Mouse (Mus musculus) cerebellum, adult 11 months (tissue): ENCODE results near the gene Nanp.

Experiments
- DNase-seq: peaks from one replicate; pipeline ENCODE4 v3.0.0; 2022

Gene Nanp

DNA sequence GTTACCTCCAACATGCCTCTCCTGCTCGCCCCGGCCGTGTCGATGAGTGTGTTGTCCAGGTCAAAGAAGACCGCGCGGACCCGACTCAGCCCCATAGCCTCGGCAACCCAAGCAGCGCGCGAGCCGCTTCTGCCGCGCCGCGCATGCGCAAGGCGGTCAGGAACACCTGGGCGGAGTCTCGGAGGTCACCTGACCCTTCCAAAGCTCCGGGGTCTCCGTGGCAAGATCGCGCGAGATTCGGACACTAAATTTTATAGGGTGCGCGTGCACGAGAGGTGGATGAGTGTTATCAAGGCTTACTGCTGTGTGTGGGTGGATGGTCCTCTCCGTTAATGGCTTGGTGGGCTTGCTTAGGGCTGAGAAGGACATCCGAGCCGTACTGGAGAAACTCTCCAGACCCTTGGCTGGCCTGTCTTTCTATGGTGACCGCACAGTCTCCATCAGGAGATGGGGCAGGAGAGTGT, at the start of gene Nanp, which contains the start of gene Ninl:
Nanp (minus strand) TSS at position 167 of the 464 bp plus-strand sequence.
Ninl (minus strand) TSS at position 151 of the 464 bp plus-strand sequence.
- peak; percentile 93 for DNase-seq

DNA sequence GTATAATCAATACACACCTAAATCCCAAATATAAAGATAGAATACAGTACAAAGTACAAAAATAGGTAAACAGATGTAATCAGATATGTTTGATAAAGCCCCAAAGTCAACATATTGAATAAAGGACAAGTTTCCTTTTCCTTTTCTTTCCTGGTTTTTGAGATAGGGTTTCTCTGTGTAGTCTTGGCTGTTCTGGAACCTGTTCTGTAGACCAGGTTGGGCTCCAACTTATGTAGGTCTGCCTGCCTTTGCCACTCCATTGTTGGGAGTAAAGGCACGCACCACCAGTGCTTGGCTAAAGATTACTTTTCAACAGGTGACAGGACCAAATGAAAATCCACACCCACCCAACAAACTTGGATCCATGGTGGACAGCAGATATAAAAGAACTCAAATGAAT, 17.4 kb upstream of the Nanp start:
- no peak for DNase-seq

DNA sequence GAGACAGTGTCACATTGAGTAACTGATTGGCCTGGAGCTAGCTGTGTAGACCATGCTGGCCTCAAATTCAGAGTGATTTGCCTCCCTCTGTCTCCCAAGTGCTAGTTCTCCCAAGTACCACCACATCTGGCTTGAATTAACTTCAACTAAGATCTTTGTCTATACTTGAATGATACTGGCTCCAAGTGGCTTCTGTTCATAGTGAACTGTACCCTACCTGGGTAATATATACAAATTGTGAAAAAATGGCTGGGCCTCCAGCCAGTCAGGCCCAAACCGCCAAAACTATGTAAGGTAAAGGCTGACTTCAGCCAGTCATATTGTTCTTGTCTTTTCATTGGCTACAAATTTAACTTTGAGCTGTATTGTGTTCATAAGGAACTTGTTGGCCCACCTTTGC, 1.2 kb upstream of the Nanp start:
- no peak for DNase-seq

DNA sequence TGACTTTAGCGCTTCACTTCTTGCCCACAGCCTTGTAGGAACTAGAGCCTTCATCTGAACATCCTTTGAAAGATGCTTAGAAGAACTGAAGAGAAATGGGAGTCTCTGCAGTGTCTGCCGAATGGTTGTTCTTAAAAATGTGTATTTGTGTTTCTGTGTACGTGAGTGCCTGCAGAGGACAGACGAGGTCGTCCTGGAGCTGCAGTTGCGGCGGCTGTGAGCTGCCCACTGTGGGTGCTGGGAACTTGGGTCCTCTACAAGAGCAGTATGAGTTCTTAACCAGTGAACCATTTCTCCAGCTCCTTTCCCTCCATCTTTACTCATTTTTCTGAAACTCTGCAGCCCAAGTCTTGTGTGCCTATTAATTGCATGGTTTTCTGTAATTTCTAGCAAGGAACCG, 528 bp upstream of the Nanp start:
- no peak for DNase-seq

DNA sequence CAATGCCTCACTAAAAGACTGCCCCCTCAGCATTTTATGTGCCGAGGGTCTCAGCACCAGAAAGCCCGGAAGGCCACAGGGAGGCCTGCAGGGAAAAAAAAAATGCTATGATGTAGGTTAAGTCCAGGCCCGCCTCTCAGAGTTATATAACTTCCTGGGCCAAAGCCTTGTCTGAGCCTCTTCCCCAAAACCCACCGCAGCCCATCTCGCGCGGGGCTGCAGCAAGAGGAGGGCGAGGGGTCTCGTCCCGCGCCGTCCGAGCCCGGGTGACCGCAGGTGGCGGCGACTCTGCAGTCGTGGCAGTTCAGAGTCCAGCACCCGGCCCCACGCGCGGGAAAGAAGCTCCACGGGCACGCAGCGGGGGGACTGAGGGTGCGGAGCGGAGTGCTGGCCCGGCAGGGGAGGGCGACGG, 381 bp downstream of the Nanp start:
- DNase-seq: no peak

DNA sequence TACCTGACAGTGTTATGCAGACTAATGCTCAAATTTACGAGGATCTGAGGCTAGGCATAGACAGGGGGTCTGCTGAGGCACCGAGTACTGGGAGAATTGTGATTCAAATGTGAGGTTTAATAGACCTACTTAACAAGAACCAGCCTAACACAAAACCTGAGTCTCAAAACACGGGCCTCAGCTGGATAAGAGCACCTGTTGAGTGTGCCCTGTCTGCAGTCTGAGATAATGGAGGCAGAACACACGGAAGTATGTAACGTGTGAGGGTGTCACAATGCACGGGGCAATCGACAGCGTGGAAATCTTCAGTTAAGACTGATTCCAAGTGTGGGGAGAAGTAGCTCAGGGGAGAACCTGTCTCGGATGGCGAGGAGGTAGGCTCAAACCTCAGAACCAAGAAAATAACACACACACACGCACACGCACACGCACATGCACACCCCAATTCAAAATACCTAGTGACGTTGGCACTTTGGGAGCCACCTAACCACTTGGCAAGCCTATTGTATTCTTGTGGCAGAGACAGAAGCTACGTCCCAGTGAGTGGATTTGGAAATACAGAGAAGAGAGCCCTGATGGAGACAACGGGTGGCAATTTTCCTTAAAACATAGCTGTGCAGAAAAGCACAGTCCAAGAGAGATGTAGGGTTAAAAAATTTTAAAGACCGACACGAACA, 1.2 kb downstream of the Nanp start:
- DNase-seq: peak; percentile 9

DNA sequence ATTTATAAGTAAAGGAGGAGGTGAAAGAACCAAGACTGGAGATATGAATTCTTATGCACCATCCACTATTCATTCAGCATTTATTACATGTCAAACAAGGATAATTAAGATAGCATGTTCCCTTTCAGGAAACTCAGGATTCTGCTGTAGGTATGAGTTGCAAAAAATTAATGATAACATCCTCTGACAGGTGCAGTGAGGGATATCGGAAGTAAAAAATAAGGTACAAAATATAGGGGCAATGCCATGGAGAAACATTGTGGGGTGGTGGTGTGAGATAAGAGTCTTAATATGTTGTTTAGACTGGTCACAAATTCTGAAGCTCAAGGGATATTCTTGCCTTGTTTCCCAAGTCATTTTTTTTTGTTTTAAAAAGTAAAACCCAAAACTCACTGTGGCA, 1.9 kb downstream of the Nanp start:
- no peak for DNase-seq

DNA sequence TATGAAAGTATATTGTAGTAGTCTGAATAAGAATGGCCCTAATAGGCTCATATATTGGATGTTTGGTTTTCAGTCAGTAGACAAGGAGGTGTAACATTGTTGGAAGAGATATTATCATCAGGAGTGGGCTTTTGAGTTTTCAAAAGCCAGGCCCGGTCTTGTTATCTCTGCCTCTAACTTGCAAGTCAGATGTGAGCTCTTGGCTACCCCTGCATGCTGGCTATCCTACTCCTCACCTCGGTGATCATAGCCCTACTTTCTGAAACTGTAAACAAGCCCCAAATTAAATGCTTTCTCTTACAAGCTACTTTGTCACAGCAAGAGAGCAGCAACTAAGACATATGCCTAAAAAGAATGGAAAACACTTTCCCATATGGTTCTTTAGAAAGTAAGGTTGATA, 2.5 kb downstream of the Nanp start:
- no peak for DNase-seq

DNA sequence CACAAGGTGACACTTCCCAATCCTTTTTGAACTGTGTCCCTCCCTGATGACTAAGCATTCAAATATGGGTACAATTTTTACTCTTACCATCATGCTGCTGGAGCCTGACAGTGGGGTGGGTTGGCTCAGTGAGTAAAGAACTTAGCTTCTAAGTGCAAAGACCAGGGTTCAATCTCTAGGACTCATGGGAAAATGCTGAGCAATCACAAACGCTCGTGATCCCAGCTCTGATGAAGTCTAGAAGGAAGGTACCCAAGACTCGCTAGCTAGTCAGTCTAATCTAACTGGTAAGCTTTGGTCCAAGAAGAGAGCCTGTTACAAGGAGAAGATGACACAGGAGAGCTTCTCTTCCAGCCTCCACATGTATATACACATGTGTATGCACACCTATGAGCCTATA, 4.8 kb downstream of the Nanp start:
- no peak for DNase-seq

DNA sequence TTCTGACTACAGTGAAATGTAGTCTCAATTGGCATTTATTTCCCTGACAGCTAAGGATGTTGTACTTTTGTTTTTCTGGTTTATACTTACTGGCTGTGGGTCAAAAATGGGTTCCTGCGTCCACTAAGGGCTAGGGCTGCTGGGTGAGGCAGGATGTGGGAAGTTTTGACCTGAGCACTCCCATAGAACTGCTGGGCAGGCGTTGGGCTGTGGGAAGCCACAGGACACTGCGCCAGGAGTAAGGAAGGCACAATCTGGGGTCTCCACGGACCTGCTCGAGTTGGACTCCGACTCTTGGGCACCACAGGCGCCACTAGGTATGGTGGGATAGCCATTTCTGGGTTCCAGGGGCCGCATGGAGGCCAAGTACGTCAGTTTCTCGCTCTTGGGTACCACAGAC, 18.0 kb downstream of the Nanp start:
- no peak for DNase-seq

DNA sequence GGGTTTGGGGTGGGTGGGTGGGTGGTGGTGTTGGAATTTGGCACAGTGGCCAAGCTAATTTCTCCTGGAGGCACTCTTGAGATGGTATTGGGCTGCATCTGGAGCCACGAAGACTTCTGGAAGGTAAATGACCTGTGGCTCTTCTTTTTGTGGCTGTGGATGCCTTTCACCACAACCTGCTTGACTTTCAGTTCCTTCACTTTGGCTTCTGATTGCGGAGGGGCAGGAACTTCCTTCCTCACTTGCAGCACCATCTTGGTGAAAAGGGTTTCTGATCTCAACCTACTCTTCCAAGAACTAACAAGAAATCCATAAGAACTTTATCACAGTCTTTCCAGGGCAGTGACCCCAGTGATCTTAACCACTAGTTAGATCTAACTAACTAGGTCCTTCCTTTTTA, 23.9 kb downstream of the Nanp start:
- DNase-seq: no peak

DNA sequence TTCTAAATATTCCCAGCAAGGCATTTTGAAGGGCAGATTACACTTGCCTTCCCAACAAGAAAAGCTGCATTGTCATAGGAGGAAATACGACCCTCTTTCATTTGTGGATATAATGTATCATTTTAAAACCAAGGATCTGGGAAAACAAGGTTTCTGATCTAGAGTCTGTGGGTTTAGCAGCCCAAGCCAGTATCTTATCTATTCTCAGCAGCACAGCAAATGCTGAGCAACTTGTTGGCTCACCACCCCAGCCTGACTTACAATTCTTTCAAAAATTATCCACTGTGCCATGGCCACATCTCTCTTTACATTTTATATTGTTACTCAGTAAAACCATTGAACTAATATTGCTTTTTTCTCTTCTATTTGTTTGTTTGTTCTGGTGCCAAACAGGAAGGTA, 27.9 kb downstream of the Nanp start:
- no peak for DNase-seq

DNA sequence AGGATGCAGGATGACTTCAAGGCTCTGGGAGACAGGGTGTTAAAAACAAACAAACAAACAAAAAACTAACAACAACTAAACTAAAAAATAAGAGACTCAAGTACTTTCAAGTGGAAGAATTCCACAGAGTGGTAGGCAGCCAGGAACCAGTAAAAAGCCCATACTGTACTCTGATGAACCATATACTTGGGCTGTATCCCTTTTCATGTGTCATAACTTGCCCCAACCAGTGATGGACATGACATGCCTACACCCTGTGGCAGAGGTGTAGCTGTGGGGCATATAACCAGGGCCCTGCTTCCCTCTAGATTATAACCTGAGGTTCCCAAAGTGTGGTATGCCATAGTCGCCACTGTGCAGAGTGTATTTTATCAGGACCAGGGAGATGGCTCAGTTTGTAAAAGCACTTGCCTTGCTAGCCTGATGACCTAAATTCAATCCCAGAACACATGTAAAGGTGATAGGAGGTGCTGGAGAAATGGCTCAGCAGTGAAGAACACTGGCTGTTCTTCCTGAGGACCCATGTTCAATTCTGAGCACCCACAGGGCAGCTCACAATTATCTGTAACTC, 29.6 kb downstream of the Nanp start:
- DNase-seq: no peak

DNA sequence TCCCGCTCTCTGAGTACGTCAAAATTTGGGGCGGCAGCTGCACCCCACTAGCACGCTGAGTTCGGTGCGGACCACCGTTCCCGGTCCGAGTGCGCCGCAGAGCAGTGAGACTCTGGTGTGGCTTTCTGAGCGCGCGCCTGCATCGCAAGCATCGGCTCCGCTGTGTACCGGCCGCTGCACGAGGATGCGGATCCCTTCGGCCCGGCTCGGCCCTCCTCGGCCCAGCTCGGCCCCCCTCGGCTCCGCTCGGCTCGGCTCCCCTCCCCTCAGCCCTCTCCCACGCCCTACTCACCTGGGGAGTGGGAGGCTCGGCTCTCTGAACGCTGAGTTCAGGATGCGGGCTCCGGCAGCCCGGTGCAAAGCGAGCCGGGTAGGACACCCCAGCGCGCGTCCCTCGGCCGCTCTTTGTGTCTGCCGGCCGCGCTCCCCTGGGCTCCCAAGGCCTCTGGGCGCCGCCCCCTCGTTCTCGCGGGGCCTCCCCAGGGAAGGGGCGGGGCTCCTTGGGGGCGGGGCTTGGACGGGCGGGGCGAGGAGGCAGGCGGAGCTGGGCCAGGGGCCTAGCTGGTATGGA, 30.2 kb downstream of the Nanp start:
- DNase-seq: peak; percentile 28

DNA sequence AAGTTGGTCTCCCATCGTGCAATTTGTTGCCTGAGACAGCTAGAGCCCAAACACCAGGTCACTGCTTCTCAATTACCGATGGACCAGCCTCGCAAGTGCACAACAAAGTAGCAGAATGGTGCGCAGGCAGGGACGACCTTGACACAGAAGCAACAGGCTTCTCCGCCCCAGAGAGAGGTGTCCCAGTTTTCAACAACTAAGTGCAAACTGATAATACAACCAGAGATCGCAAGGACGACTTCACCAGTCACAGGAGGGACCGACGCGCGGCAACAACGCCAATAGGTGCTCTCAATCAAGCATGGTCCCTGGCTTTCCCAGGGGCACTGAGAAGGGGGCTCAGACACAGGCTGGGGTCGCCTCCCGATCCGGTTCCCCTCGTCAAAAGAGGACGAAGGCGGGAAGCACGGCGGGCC, 30.7 kb downstream of the Nanp start:
- DNase-seq: no peak

DNA sequence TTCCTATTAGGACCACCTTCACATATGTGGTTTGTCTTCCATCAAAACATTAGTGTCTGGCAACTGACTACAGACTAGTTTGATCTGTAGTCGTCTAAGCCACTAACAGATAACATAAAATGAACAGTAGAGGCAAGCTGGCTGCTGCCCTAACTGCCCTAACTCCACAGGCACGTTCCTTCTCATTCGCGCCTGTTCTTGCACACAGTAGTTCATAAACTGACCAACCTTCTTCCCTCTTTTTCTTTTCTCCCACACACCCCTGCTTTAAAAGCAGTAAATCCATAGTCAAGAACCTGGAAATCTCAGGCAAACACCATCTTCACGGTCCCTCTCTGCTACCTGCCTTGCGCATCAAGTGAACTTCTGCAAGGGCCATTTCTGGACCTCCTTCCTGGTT, 31.2 kb downstream of the Nanp start:
- no peak for DNase-seq

DNA sequence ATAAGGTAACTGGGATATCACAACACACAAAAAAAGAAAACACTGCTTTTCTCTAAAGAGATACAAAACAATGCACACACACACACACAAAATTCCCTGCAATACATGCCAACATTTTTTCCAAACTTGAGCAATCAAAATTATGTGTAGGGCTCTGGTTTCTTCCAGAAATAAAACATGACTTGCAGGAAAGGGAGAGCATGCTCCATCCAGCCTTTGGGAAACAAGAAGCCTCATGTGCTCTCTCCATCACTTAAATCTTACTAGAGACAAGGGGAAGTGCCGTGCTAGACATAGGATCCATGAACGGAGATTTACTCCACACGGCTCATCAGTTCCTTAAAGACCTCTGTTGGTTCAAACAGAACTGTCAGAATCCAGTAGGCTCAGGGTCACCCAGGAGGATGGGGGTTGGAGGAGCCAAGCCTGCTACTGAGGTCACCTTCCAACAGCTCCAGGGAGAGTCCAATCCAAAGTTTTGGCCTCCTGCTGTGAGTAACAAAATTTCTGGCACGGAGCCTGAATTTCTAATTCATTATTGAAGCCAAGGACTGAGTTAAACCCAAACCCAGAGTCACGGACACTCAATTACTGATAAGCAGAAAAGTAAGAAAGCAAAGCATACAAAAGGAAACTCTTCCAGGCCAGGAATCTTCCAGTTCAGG, 32.8 kb downstream of the Nanp start:
- no peak for DNase-seq

DNA sequence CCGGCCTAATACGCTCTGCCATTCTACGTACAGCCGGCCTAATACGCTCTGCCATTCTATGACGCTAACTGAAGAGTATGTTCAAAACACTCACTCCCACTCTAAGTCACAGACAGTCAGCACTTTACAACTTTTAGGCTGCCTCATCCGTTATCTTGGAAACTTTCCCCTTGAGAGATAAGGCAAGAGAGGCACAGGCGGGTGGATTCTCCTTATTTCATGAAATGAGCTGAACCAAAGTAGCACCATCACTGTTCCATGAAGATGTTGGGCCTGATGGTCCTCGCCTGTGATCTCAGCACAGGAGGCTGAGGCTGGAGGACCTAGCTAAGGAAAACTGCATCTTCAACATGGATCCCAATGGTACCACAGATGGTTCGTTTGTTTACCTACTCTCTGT, 34.8 kb downstream of the Nanp start:
- no peak for DNase-seq

DNA sequence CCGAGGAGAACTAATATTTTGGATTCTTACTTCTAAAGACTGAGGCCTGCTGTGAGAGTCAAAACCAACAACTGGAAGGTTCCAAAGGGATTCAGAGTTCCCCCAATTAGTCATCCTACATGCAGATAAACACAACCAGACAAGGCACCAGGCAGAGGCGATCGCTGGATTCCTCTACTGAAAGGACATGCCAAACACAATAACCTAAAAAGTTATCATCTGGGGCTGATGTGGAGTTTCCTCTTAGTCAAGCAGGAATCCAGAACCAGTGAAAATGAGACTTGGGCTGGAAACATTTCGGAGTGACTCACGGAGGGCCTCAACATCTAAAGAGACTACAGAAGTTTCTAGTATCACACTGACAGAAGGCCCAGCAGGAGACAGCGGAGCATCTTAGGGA, 35.4 kb downstream of the Nanp start:
- DNase-seq: no peak

DNA sequence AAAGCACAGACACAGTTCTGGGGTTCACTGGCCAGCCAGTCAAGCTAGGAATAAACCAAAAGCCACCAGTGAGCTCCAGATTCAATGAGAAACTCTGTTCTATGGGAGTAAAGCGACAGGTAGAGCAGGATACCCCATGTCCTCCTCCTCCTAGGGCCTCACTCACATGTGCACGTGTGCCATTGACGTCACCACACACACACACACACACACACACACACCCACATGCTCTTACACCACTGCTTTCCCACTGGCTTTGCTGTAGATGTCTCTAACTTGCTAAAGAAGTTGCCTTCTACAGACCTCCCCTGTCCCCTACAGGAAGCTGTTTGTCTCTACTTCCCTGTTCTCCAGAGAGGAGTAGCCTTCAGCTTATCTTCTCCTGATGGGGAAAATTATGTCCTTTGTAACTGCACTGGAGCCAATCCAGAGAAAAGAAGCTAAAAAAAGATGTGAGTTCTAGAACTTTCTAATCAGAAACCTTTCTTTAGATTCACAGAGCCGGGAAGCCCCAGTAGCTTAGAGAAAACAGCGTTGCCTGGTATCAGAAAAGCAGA, 37.5 kb downstream of the Nanp start:
- DNase-seq: no peak

DNA sequence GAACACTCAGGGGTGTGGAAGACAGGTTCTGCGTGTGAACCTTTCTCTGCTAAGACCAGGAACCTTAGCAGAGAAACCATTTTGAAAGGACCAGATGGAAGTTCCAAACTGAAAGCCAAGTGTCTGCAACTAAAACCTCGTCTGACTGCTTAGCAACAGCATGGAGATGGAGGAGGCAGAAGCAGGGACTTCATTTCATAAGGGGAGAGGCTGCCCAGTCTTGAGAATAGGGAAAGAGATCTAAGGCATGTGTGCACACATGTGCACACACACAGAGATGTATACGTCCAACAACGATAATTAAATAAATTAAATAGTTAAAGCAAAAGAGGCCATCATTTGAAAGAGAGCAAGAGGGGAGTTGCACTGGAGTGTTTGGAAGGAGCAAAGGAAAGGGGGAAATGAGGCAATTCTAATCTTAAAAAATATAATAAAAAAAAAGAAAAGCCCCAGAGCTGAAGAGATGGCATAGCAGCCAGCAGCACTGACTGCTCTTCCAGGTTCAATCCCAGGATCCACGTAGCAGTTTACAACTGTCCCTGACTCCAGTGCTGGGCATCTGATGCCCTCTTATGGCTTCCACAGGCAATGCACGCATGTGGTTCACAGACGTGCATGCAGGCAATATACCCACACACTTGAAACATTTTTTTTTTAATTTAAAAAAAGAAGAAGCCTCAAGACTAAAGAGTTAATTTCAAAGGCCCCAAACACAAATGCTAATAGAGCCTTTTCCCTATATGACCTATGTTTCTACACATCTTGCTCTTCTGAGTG, 38.6 kb downstream of the Nanp start:
- peak; percentile 35 for DNase-seq

DNA sequence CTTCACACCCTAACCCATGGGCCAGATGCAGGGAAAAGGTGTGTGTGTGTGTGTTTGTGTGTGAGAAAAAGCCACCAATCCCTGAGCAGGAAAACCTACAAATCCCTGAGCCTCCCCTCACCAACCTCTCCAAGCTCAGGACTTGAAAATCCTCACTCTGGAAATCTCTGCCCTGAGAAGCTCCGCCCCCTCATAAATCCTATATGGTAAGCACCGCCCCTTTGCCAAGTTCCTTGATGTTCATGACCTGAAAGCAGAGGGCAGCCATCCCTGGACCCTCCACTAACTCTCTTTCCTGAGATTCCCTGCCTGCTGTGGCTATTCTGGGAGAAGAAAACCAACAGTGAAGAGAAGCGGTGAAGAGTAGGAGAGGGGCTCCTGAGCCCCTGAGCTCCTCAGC, 40.2 kb downstream of the Nanp start:
- no peak for DNase-seq

DNA sequence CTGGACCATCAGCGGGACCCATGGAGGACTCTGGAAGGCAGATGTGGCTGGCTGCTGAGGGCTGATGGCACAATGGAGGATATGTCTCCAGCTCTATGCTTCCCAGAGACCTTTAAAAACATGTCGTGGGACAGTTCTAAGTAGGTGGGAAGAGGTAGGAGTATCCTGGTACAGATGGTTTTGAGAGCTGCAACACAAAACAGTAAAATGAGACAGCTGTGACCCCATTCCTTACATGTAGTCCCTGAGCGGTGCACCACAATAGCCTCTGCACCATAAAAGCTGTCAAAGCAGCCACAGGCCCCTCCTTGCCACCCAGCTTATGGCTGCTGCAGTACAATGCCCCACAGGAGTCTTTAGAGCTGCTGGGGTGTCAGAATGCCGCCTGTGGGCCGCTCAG, 41.6 kb downstream of the Nanp start:
- no peak for DNase-seq
